Mouse (Mus musculus): ENCODE measurements around the gene Cacna1s. TPM values are rescaled to one million over a fixed set of nuclear protein-coding genes. Genes with fewer than 3 reads are reported as not detected.

Gene Cacna1s
- polyA plus RNA-seq, 1 experiment from 2014 or later, result 0.10 TPM

DNA sequence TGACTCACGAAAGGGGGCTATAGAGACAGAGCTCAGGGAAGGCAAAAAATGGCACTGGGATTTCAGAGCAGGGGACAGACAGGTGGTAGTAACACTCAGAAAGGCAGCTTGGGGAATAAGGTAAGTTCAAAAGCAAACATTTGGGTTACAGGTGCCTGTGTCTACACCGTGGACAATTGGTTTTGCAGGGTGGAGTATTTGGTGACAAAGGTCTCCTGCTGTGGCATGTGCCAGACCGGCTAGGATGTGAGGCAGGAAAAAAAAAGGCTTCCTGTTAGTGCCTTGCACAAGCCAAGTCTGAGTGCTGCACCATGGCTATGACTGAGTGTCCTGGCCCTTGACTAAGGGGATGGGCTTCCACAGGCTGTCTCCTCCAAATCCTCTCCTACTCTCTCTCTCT is 6.0 kb downstream of the Cacna1s start:
- no peak overlapping the region for H3K9ac ChIP-seq
- 33% methylated on average over 3 of the region's 3 CpGs for WGBS
- H3K27ac ChIP-seq, result no peak overlapping the region
- H3K4me2 ChIP-seq, result no peak overlapping the region
- ATAC-seq (ENCODE audit: borderline replicate concordance, extremely low read depth, low FRiP score, low TSS enrichment), result no peak
- no peaks in the 10 kb centered on the region for H3K36me3 ChIP-seq
- H3K4me1 ChIP-seq, result 0 out of 2 replicates have a peak, but pooled peaks cover 4% of the 10 kb centered on the region
- no peaks in the 10 kb centered on the region for H3K9me3 ChIP-seq
- peaks cover 3% of the 10 kb centered on the region; the same call in 1 of the 2 replicates for H3K27me3 ChIP-seq
- no peak overlapping the region for H3K4me3 ChIP-seq

- ATAC-seq (ENCODE audit: borderline replicate concordance, extremely low read depth, low FRiP score, low TSS enrichment), result no peak
- Histone ChIP-seq H3K4me3 (no peak overlapping the region), H3K36me3 (no peaks in the 10 kb centered on the region), H3K4me2 (no peak overlapping the region), H3K4me1 (no peaks in the 10 kb centered on the region), H3K9me3 (no peaks in the 10 kb centered on the region), H3K9ac (no peak overlapping the region), H3K27me3 (peaks cover 3% of the 10 kb centered on the region), H3K27ac (no peak overlapping the region)
- WGBS, result 58% methylated on average over 9 of the region's 9 CpGs
Measured at GRCm38 (mm10) chr1:136061041-136061789, 8.7 kb downstream of the Cacna1s start.

DNA sequence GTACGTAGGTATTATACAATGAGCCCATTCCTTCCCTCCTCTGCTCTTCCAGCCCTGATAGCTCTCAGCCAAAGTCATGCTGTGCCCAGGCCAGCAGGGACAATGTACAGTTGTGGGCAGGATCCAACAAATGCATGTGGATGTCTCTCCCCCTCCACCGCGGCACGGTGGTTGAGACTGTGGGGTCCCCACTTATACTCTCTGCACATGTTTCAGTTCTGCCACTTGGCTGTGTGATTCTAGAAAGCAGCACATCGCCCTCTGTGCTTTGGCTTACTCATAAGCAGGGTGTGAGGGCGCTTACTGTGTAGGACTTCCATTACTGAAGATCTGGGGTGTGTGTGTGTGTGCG is 9.2 kb downstream of the Cacna1s start:
- no peak for ATAC-seq (ENCODE audit: borderline replicate concordance, extremely low read depth, low FRiP score, low TSS enrichment)
- H3K9me3 ChIP-seq, result no peaks in the 10 kb centered on the region
- no peak overlapping the region for H3K27ac ChIP-seq
- H3K4me3 ChIP-seq, result no peak overlapping the region
- no peaks in the 10 kb centered on the region for H3K4me1 ChIP-seq
- H3K9ac ChIP-seq, result no peak overlapping the region
- WGBS, result 84% methylated on average over 7 of the region's 7 CpGs
- H3K36me3 ChIP-seq, result no peaks in the 10 kb centered on the region
- H3K27me3 ChIP-seq, result peaks cover 3% of the 10 kb centered on the region
- no peak overlapping the region for H3K4me2 ChIP-seq

GRCm38 (mm10) chr1:136063991-136064390 is 11.4 kb downstream of the Cacna1s start:
- no peak overlapping the region for H3K27ac ChIP-seq
- 61% methylated on average over 5 of the region's 5 CpGs for WGBS
- no peaks in the 10 kb centered on the region for H3K9me3 ChIP-seq
- no peak overlapping the region for H3K4me3 ChIP-seq
- H3K9ac ChIP-seq, result no peak overlapping the region
- H3K36me3 ChIP-seq, result no peaks in the 10 kb centered on the region
- ATAC-seq (ENCODE audit: borderline replicate concordance, extremely low read depth, low FRiP score, low TSS enrichment), result no peak
- no peaks in the 10 kb centered on the region for H3K4me1 ChIP-seq
- H3K4me2 ChIP-seq, result no peak overlapping the region
- H3K27me3 ChIP-seq, result peaks cover 3% of the 10 kb centered on the region

DNA sequence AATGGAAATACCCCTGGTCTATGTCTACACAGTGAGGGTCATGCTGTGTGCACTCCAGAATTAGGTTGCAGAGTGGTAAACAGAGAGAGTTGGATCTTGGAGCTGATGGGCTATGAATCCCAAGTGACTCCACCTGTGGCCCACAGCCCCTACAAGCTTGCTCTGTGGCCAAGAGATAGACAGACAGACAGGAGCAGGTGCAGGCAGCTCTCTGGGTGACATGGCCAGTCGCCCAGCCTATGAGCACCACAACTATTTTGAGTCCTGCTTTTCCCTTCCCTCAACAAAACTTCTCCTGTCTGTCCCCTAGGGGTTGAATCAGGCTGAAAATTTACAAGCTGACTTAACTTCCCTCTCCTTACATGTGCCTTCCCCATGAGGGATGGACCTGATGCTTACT is 14.1 kb downstream of the Cacna1s start:
- no peak for ATAC-seq (ENCODE audit: borderline replicate concordance, extremely low read depth, low FRiP score, low TSS enrichment)
- no peaks in the 10 kb centered on the region for H3K36me3 ChIP-seq
- no peak overlapping the region for H3K9ac ChIP-seq
- no peak overlapping the region for H3K4me2 ChIP-seq
- peaks cover 3% of the 10 kb centered on the region for H3K27me3 ChIP-seq
- 38% methylated on average over 1 of the region's 1 CpGs for WGBS
- no peak overlapping the region for H3K4me3 ChIP-seq
- H3K4me1 ChIP-seq, result no peaks in the 10 kb centered on the region
- no peak overlapping the region for H3K27ac ChIP-seq
- no peaks in the 10 kb centered on the region for H3K9me3 ChIP-seq

GRCm38 (mm10) chr1:136067579-136067978 is 15.0 kb downstream of the Cacna1s start:
- no peak overlapping the region for H3K9ac ChIP-seq
- no peaks in the 10 kb centered on the region for H3K9me3 ChIP-seq
- peaks cover 3% of the 10 kb centered on the region for H3K27me3 ChIP-seq
- no peak overlapping the region for H3K4me3 ChIP-seq
- WGBS, result 44% methylated on average over 3 of the region's 3 CpGs
- no peak overlapping the region for H3K27ac ChIP-seq
- ATAC-seq (ENCODE audit: borderline replicate concordance, extremely low read depth, low FRiP score, low TSS enrichment), result no peak
- no peak overlapping the region for H3K4me2 ChIP-seq
- H3K36me3 ChIP-seq, result no peaks in the 10 kb centered on the region
- no peaks in the 10 kb centered on the region for H3K4me1 ChIP-seq

DNA sequence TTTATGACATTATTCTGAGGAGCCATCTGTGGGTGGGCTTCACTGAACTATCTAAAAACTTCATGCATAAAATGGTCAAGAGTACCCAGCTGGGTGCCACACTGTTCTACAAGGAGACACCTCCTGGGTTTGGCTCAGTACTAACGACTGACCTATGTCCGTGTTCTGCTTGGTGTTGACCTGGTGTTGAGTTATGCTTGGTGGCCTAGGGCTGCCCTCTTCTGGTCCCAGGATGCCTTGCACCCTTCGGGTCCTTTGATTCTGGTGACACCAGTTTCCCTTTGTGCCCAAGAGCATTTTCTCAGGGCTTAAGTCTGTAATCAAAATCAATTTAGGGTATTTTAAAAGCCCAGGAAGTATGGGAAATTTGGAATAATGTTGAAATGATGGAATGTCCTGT is 23.5 kb downstream of the Cacna1s start:
- Histone ChIP-seq H3K9ac (no peak overlapping the region), H3K4me1 (no peaks in the 10 kb centered on the region), H3K4me2 (no peak overlapping the region), H3K27me3 (peaks cover 21% of the 10 kb centered on the region; the same call in 1 of the 2 replicates), H3K27ac (no peak overlapping the region), H3K9me3 (no peaks in the 10 kb centered on the region), H3K36me3 (no peaks in the 10 kb centered on the region), H3K4me3 (no peak overlapping the region)
- ATAC-seq (ENCODE audit: borderline replicate concordance, extremely low read depth, low FRiP score, low TSS enrichment), result no peak
- 7% methylated on average over 3 of the region's 3 CpGs for WGBS

DNA sequence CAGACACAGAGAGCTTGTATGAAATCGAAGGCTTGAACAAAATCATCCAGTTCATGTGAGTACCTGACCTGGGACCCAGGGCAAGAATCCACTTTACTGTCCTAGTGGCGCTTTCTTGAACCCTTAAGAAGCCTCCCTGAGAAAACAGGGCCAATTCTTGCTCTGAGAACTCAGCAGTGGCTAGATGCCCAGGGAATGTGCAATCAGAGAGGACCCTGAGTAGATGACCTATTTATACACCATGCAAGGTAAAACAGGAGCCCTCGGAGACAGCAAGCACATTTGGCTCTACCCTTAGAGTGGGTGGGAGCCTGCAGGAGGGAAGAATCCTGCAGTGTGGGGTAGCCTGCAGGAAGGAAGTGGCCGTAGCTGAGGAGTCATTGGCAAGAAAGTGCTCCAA is 25.1 kb downstream of the Cacna1s start:
- Histone ChIP-seq H3K9me3 (no peaks in the 10 kb centered on the region), H3K4me2 (no peak overlapping the region), H3K27ac (no peak overlapping the region), H3K4me1 (no peaks in the 10 kb centered on the region), H3K4me3 (no peak overlapping the region), H3K9ac (no peak overlapping the region), H3K27me3 (peaks cover 22% of the 10 kb centered on the region; the same call in 1 of the 2 replicates), H3K36me3 (no peaks in the 10 kb centered on the region)
- no peak for ATAC-seq (ENCODE audit: borderline replicate concordance, extremely low read depth, low FRiP score, low TSS enrichment)
- WGBS, result 47% methylated on average over 4 of the region's 4 CpGs

DNA sequence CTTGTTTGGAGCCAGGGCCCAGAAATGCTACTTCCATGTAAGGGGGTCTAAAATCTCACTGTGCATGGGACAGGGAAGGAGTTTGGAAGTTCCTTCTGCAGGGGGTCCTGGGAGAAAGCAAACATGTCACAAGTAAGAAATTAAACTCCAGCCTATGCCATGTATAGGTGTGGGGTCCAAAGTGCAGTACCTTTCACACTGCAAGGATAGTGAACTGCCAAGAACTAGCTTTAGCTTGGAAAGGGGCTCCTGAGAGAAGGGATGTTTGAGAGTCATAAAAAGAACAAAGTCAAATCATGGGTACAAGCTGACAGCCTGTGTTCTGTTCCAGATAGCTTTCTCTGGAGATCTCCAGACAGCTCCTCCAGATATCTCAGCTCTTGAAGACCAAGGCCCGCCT is 28.6 kb downstream of the Cacna1s start:
- Histone ChIP-seq H3K27me3 (peaks cover 28% of the 10 kb centered on the region), H3K4me2 (no peak overlapping the region), H3K27ac (no peak overlapping the region), H3K9ac (no peak overlapping the region), H3K4me3 (no peak overlapping the region), H3K9me3 (no peaks in the 10 kb centered on the region), H3K36me3 (no peaks in the 10 kb centered on the region), H3K4me1 (no peaks in the 10 kb centered on the region)
- ATAC-seq (ENCODE audit: borderline replicate concordance, extremely low read depth, low FRiP score, low TSS enrichment), result no peak
- WGBS, result 88% methylated on average over 1 of the region's 1 CpGs

DNA sequence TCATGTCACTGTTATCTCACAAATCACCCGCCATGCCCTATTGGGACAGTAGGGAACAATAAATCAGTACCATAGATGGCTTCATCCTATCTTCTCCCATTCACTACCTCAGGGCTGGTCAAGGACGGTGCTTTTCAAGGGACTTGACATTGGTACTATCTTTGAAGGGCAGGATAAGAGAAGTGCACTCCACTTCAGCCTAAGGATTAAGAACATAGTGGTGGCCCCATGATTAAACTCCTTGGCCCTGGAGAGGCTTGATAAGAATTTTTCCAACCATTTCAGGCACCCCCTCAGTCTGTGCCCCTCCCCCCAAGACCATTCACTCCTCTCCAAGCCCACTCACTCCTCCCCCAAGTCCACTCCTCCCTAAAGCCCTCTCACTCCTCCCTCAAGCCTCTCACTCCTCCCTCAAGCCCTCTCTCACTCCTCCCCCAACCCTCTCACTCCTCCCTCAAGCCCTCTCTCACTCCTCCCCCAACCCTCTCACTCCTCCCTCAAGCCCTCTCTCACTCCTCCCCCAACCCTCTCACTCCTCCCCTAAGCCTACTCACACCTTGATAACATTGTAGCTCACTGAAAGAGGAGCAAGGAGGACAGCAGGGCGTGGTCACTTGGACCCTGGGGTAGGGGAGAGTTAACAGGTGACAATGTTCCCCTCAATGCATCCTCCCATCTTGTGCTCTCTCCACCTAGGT is 33.6 kb downstream of the Cacna1s start:
- Histone ChIP-seq H3K4me1 (no peaks in the 10 kb centered on the region), H3K4me3 (no peak overlapping the region), H3K27ac (no peak overlapping the region), H3K36me3 (no peaks in the 10 kb centered on the region), H3K9me3 (no peaks in the 10 kb centered on the region), H3K9ac (no peak overlapping the region), H3K4me2 (no peak overlapping the region), H3K27me3 (peaks cover 15% of the 10 kb centered on the region)
- 63% methylated on average over 3 of the region's 3 CpGs for WGBS
- no peak for ATAC-seq (ENCODE audit: borderline replicate concordance, extremely low read depth, low FRiP score, low TSS enrichment)

DNA sequence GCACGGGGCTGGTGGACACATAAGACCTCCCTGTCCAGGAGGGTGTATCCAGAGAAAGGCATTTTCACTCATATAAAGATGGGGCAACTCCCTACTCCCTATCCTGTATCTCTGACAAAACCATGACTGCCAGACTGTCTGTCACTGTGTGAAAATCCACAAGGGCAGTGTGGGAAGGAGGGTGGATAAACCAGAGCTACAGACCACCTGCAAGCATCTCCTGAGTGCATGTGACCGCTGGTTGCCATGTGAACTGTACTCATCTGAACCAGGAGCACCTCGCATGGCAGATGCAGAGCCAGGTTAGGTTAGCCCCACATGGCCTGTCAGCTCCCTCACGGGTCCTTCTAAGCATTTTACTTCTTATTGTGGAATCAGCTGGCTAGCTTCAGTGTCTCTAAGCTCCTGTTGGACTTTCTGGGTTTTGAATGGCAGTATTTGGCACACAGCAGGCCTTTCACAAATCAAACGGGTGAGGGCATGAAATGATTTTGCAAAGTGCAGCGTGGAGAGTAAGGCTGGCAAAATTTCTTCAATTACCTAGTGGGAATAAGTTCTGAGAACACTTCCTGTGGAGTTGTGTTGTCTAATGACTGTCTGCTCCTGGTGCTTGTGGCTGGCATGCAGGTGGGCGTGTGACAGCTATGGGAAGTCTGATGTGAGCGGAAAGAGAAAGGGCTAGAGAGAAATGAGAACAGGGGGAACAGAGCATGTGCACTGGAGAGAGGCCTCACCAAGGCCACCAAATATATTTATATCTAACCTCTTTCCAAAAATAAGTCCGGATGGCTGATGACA is 37.0 kb downstream of the Cacna1s start:
- Histone ChIP-seq H3K4me1 (no peaks in the 10 kb centered on the region), H3K4me3 (no peak overlapping the region), H3K9me3 (no peaks in the 10 kb centered on the region), H3K36me3 (no peaks in the 10 kb centered on the region), H3K27ac (no peak overlapping the region), H3K9ac (no peak overlapping the region), H3K27me3 (peaks cover 26% of the 10 kb centered on the region), H3K4me2 (no peak overlapping the region)
- WGBS, result 68% methylated on average over 9 of the region's 9 CpGs
- ATAC-seq (ENCODE audit: borderline replicate concordance, extremely low read depth, low FRiP score, low TSS enrichment), result no peak

GRCm38 (mm10) chr1:136093726-136094125 is 41.2 kb downstream of the Cacna1s start:
- no peaks in the 10 kb centered on the region for H3K36me3 ChIP-seq
- H3K9ac ChIP-seq, result no peak overlapping the region
- no peaks in the 10 kb centered on the region for H3K9me3 ChIP-seq
- H3K27ac ChIP-seq, result no peak overlapping the region
- no peak for ATAC-seq (ENCODE audit: borderline replicate concordance, extremely low read depth, low FRiP score, low TSS enrichment)
- H3K4me3 ChIP-seq, result no peak overlapping the region
- H3K4me1 ChIP-seq, result no peaks in the 10 kb centered on the region
- no peak overlapping the region for H3K4me2 ChIP-seq
- 69% methylated on average over 3 of the region's 3 CpGs for WGBS
- H3K27me3 ChIP-seq, result peaks cover 25% of the 10 kb centered on the region
